Mouse (Mus musculus) myocyte (in vitro differentiated cells): ENCODE data around the gene Fgl2.

Source experiments
- CEBPB ChIP-seq: IDR thresholded peaks from 2 replicates; pipeline ENCODE4 v1.6.1; 2011; ENCODE audit warnings: mild to moderate bottlenecking, moderate library complexity; ENCODE audit not compliant: poor library complexity, insufficient read depth, severe bottlenecking
- POLR2AphosphoS2 ChIP-seq: IDR thresholded peaks from one replicate; pipeline ENCODE4 v1.6.1; 2011; ENCODE audit warnings: low read depth, control low read depth; ENCODE audit not compliant: insufficient read length
- USF1 ChIP-seq: IDR thresholded peaks from one replicate; pipeline ENCODE4 v1.6.1; 2011; ENCODE audit warnings: low read depth, mild to moderate bottlenecking, control low read depth, moderate library complexity

DNA sequence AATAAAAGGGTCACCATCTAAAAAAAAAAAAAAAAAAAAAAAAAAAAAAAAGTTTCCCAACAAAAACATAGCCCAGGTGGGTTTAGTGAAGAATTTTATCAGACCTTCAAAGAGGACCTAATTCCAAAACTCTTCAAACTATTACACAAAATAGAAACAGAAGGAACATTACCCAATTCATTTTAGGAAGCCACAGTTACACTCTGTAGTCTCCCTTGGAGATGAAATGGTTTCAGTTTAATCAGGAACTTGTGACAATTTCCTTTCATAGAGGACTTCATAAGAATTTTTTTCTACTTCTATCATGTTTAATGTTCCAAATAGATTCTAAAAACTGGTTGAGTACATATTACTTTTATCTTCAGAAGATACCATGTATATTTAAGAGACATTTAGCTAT lies 20.8 kb upstream of the Fgl2 start:
- TF ChIP-seq POLR2AphosphoS2, result no peak
- no peak for TF ChIP-seq USF1
- TF ChIP-seq CEBPB, result no peak
